Mouse (Mus musculus): ENCODE measurements around the gene B3galt4.
"Not testable (repeated sequence)": the region's sequence is repeated elsewhere in the genome, so short reads cannot be mapped to it uniquely, and the experiment has no call there.

B3galt4 gene

DNA sequence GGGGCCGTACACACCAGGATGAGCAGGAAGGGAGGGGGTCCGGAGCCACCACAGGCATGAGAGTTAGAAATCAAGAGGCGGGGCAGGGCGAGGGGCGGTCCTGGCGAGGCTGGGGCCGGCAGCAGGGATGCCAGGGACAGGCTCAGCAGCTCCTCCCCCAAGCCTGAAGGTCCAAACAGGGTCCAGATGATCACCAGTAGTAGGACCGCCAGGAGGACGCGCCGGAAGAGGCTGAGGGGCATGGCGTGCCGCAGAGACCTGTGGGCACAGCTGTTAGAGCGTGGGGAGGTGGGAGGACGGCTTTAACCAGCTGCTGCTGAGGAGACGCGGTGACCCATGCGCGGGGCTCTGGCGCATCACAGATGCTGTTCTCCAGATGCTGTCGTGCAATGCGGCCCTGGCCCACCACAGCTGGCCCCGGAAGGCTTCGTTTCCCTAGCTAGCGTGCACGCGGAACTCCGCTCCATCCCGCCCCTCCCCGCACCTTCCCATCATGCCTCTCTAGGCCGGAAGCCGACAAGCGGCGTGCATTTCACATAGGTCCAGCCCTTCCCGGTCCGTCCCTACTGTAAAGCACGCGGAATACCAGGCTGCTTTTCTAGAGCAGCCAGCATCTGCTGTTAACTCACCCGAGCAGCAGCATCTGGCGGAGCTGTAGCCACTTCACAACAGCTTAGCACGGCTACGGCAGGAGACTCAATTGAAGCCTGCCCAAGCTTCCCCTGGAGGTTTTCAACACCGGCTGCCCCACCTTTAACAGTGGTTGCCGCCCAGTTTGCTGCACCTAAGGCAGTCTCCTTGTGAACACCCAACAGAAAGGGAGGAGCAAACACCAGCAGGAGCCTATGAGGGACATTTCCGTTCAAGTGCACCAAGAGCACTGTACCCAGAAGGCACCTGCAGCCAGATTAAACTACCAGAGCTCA, at the start of gene B3galt4:
B3galt4 (minus strand) TSS at position 468 of the 926 bp plus-strand sequence.
- peak; percentile 91 for DNase-seq

DNA sequence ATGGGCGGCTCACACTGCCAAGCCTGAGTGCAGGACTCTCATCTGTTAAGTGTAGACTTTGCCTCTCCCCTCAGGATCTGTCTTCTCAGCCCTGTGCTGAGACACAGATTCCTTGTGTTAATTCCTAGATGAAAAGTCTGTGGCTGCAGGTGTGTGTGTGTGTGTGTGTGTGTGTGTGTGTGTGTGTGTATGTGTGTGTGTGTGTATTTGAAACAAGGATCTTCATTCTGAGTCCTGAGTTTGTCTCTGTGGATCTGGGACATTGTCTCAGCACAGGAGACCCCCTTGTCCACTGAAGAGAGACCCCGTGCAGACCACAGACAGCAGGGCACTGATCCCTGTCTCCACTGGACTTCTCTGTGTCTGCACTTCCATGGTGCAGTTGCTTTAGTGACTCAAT, 49.5 kb upstream of the B3galt4 start:
- DNase-seq, result not testable (repeated sequence)

DNA sequence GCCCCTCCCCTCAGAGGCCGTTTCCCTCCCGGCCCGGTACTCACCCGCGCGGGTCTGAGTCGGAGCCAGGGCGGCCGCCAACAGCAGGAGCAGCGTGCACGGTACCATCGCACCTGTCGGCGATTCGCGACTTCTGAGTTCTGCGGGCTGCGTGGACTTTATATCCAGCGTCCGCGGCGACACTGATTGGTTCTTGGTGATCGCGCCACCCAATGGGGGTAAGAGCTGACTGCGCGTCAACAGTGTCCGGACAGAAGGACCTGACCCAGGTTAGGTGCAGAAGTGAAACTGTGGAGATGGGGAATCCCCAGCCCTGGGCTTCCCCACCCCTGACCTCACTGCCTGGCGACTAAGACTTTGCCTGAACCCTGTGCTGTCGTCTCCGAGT, 48.9 kb upstream of the B3galt4 start, which contains the start of gene H2-K1:
H2-K1 (minus strand) TSS at position 198 of the 388 bp plus-strand sequence.
- peak; percentile 95 for DNase-seq

DNA sequence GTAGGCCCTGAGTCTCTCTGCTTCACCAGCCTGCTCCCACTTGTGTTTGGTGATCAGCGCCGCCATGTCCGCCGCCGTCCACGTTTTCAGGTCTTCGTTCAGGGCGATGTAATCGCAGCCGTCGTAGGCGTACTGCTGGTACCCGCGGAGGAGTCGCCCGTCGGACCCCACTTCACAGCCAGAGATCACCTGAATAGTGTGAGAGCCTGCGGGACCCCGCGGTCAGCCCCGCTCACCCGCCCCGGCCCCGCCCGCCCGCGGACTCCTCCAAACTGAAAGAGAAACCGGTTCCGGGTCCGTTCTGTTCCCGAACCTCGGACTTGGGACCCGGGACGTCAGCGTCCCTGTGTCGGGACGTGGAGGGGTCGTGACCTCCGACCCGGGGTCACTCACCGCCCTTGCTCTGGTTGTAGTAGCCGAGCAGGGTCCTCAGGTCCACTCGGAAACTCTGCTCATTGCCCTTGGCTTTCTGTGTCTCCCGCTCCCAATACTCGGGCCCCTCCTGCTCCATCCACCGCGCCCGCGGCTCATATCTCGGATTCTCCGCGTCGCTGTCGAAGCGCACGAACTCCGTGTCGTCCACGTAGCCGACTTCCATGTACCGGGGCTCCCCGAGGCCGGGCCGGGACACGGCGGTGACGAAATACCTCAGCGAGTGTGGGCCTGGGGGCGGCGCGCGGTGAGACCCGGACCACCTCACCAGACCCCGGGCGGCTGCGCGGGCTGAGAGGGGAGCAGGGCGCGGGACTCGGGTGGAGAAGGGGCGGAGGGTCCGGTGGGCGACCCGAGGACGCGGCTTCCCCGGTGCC, 48.3 kb upstream of the B3galt4 start:
- DNase-seq, result no peak

DNA sequence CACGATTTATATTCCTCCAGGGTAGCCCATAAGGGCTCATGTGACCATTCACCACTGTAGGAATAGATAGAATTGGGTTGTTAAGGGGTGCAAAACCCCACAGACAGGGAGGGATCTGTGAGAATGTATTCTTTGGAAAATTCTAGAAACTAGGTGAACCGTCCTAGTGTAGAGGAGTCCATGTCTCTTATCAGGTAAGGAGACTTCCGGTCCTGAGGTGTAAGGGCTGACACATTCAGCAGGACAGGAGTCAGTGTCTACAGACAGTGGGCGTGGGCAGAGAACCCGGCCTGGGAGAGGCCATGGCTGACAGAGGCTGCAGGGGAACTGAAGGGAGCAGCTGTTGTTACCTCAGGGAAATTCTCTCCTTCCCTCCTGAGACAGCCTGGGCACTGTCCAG, 47.4 kb upstream of the B3galt4 start:
- DNase-seq, result not testable (repeated sequence)

DNA sequence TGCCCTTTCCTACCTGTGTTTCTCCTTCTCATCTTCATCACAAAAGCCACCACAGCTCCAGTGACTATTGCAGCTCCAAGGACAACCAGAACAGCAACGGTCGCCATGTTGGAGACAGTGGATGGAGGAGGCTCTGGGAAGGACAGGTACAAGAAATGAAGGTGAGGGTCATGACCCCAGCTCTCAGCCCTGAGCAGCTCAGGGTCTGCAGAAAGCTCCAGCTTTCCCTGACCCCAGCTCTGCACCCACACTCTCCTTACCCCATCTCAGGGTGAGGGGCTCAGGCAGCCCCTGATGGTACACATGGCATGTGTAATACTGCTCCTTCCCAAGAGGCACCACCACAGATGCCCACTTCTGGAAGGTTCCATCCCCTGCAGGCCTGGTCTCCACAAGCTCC, 45.7 kb upstream of the B3galt4 start:
- not testable (repeated sequence) for DNase-seq

DNA sequence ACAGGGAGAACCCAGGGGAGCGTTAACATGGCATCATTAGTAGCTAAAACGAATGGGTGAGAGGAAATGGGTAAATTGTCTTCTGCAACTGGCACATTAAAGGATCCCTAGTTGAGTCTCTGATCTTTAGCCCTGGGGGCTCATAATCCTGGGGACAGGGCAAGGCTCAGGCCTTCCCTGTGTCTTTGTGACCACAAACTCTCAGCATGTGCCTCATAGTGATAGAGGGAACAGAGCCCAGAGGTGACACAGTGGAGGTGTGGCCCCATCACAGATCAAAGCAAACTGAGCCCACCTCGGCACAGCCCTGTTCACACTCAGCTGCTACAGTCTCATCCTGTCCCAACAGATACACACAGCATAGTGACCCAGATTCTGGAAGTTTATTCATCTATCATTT, 44.4 kb upstream of the B3galt4 start:
- DNase-seq, result no peak

DNA sequence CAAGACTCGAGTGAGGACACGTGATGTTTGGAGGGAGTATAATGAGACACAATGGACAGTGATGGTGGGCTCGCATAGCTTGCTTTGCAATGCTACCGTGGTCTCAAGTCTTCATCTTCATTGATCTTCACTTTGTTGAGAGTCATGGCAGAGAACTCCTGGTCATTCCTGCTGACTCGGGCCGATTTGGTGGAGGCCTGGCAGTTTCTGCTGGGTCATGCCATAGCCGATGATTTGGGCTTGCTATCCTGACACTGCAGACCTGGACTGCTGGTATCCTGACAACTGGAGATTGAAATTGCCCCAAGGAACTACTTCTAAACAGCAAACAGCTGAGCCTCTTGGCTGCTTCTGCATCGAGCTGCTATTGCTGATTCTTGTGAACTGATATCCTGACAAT, 43.7 kb upstream of the B3galt4 start:
- no peak for DNase-seq

DNA sequence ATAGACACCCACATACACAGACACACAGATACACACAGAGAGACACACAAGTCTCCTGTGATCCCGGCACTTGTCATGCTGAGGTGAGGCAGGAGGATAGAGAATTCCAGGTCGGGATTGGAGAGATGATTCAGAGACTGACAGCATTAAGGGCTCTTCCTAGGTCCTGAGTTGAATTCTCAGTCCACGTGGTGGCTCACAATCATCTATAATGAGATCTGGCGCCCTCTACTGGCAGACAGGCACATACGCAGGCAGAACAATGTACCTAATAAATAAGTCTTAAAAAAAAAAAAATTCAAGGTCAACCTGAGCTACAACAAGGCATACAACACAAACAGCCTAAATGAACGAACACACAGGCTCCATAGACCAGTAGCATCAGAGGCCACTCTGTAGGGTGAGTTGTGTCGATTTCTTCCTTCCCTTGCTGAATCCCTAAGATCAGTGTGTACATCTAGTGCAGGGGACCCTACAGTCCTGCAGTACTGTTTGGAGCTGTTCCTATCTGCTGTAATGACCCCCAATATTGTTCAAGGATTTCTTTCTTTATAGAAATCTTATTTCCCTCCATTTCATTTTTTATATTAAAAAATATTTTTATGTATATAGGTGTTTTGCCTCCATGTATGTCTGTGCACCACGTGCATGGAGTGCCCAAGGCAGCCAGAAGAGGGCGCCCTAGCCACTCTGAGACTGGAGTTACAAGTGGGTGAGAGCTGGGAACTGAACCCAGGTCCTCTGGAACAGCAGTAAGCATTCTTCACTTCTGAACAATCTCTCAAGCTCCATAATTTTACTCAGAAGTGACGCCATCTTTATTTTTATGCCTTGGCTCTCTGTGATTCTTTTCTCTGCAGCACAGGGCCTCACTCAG, 40.7 kb upstream of the B3galt4 start:
- peak; percentile 79 for DNase-seq

DNA sequence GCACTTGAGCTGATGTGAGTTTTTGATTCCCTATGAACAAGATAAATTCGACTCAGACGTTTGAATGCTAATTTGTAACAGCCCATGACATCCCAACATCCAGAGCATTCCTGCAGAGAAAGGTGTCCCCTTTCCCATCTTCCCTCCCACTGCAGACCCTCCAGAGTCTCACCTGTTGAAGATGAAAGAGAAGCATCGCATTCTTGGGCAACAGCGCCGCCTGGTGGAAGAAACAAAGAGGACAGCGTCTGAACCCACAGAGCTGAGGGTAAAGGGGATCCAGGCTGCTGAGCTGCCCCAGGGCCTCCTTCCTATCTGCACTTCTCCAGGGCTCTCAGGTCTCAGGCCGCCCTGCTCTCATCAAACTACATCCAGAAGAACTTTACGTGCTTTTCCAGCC, 30.8 kb upstream of the B3galt4 start:
- DNase-seq, result peak; percentile 65

DNA sequence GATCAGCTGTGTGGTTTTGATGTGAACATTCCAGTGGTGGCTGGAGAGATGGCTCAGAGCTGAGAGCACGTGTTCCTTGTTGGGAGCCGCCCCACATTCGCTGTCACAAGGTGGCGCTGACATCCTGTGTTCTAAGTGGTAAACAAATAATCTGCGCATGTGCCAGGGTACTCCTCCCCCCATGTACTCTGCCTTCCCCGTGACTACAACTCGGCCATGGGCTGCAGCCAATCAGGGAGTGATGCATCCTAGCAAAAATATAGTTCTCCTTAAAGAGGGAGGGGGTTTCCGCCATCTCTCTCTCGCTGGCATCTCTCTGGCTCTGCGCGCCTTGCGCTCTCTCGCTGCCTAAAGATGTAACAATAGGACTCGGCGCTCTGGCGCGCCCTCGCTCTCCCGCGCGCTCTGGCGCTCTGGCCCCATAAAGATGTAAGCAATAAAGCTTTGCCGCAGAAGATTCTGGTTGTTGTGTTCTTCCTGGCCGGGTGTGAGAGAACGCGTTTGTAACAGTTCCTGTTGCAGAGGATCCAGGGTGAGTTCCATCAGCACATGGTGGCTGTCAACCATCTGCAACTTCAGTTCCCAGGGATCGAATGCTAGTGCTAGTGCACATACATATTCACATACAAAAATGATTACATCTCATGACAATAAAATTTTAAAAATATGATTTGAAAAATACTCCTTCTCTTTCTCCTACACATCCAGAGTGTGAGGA, 30.1 kb upstream of the B3galt4 start:
- DNase-seq, result peak; percentile 95

DNA sequence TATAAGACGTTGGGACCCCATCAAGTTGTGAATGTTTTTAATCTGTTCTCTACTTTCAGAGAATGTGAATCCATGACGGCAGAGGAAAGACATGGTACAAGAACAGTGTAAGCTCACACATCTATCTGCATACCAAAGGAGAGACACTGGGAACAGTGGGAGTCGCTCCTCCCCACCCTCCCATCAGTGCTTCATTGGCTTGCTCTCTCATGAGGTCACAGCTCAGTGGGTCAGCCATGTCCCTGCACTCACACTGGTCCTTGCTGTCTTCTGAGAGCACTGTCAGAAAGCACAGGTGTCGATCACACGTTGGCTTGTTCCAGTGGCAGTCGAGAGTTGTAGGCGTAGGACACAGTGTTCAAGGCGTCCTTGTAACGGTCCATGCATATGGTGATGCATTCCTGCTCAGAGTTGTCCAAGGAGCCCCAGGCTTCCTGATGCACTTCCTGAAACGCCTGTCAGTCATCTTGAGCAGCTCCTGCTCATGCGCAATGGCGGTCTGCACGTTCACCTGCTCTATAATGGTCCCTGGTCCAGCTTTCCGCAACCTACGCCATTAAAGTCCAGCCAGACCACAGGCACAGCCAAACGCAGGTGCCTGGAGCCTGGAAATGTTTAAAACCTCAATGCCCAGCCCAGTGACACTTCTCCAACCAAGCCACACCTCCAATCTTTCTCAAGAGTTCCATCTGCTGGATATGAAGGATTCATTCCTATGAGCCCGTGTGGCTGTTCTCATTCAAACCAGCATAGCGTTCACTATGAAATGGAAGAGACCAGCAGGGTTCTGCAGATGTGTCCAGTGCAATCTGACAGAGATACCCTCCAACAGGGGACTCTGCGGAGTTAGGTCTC, 29.1 kb upstream of the B3galt4 start:
- no peak for DNase-seq

DNA sequence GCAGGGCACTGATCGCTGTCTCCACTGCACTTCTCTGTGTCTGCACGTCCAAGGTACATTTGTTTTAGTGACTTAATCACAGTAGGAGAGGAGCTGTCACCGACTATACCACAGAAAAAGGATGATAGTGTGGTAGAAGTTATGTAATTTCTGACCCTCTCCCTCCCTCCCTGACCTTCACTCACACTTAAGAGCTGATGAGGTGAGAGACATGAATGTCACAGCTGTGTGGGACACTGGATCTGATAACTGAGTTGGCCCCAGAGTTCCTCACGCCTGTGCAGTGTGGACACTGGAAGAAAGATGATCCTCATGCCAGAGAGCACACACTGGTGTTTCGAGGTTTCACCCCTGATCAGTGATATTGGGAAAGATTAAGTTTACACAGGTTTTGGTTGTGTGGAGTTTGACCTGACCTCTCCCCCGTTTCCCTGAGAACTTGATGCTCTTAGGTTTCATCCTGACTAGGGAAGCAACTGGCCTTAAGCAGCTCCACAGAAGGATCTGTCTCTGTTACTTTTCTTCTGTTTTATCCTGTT, 28.3 kb upstream of the B3galt4 start:
- no peak for DNase-seq

DNA sequence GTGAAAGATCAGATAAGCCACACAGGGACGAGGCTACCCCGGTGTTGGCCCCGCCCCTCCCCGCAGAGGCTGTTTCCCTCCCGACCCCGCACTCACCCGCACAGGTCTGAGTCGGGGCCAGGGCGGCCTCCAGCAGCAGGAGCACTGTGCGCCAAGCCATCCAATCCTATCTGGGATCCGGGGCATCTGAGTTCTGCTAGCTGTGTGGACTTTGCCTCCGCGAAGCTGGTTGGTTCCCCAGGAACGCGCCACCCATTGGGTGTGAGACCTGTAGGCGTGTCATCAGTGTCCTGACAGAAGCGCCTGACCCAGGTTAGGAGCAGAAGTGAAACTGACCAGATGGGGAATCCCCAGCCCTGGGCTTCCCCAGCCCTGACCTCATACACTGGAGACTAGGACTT, 27.3 kb upstream of the B3galt4 start:
- peak; percentile 86 for DNase-seq

DNA sequence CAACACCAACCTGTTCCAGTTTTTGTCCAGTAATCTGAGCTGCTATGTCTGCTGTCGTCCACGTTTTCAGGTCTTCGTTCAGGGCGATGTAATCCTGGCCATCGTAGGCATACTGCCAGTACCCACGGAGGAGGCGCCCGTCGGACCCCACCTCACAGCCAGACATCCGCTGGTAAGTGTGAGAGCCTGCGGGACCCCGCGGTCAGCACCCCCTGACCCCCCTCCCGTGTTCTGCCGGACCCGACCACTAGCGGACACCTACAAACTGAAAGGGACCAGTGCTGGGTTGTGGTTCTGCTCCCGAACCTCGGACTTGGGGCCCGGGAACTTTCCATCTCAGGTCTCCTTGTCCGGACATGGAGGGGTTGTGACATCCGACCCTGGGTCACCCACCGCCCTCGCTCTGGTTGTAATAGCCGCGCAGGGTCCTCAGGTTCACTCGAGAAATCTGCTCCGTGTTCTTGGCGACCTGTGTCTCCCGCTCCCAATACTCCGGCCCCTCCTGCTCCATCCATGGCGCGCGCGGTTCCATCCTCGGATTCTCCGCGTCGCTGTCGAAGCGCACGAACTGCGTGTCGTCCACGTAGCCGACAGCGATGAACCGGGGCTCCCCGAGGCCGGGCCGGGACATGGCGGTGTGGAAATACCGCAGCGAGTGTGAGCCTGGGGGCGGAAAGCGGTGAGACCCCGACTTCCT, 26.7 kb upstream of the B3galt4 start:
- no peak for DNase-seq

DNA sequence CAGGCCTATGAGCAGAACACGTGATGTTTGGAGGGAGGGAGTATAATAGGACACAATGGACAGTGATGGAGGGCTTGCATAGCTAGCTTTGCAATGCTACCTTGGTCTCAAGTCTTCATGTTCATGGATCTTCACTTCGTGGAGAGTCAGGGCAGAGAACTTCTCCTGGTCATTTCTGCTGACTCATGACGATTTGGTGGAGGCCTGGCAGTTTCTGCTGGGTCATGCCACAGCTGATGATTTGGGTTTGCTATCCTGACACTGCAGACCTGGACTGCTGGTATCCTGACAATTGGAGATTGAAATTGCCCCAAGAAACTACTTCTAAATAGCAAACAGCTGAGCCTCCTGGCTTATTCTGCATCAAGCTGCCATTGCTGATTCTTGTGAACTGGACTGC, 22.3 kb upstream of the B3galt4 start:
- DNase-seq, result no peak

DNA sequence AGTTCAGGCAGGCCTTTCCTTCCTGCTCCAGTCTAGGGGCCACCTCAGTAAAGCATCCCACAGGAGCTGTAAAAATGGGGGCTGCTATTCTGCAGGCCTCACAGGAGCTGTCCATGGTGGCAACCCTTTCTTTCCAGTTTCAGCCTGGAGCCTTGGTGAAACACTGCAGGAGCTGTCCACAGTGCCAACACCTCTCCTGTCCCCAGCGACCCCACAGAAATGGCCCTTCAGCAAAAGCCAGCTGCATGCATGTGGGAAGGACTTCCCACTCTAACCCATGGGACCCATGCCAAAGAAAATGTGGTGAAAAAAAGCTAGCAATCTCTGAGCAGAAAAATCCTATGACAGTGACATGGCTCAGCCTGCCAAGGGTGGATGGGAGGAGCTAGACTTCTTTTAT, 21.4 kb upstream of the B3galt4 start:
- peak; percentile 68 for DNase-seq

DNA sequence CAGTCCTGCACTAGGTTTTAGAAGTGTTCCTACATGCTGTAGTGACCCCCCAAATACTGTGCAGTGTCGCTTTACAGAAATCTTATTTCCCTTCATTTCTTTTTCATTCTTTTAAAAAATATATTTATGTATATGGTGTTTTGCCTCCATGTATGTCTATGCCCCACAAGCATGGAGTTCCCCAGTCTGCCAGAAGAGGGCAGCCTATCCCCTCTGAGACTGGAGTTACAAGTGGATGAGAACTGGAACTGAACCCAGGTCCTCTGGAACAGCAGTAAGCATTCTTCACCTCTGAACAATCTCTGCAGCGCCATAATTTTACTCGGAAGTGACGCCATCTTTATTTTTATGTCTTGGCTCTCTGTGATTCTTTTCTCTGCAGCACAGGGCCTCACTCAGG, 18.1 kb upstream of the B3galt4 start:
- no peak for DNase-seq

DNA sequence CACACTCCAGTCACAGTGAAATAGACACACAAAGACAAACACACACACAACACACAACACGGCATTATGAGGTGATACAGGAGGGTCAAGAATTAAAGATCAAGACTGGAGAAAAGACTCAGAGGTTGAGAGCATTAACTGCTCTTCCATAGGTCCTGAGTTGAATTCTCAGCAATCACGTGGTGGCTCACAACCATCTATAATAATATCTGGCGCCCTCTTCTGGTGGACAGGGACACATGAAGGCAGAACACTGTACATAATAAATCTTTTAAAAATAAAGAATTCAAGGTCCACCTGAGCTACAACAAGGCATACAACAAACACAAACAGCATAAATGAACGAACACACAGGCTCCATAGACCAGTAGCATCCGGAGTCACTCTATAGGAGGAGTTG, 17.6 kb upstream of the B3galt4 start:
- DNase-seq, result peak; percentile 58

DNA sequence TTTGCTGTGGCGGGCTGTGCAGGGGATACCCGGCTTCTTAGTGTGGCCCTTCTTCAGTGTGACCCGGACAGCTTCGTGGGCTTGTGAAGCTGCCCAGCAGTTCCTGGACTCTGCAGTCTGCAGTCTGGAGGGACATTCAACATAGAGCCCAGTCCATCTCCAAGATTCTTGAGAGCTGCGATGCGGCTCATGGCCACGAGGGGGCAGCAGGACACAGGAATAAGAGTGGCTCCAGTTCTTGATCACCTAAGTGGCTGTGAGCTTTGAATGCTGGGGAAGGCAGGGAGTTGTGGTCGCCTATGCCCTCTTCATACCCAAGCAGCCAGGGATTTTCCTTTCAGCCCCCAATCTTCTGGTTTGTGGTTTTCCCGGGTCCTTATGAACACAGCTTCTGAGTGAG, 17.2 kb upstream of the B3galt4 start:
- peak; percentile 83 for DNase-seq

All from lung, postnatal 10 days (tissue).